Mouse (Mus musculus): Measurements from ENCODE around the gene Mllt6.

GRCm38 (mm10) chr11:97654210-97654609, 9.0 kb upstream of the Mllt6 start:
- no peak for TF ChIP-seq ZKSCAN1 (IDR thresholded peaks at IDR 0.05; ENCODE audit: low read depth, low read length)
- no peak for TF ChIP-seq ELF1 (IDR thresholded peaks at IDR 0.05; ENCODE audit: low read depth, low read length)

Measured in MEL (cell line).